8 mouse cellular contexts compared by ENCODE assay signal in genomic region chr4:57567666-57568206, GRCm38 (mm10). TPM values are rescaled to one million over a fixed set of nuclear protein-coding genes. Genes with fewer than 3 reads are reported as not detected.
DNase-seq lines count a peak whose midpoint lies in the region; ATAC-seq and TF ChIP-seq lines count a peak whose summit lies in the region.

Gene Pakap, plus strand, starts transcription at chr4:57568179.

- H3K4me1 ChIP-seq in intestine, postnatal 0 days (replicated peaks; ENCODE audit: control insufficient read depth, insufficient read depth, low read length) = no peaks in the 10 kb centered on the region
- H3K4me1 ChIP-seq in limb, embryonic 15.5 days = peaks cover 34% of the 10 kb centered on the region

- intact Hi-C loops in gastrocnemius, postnatal 36 days (cut with DNase I) = no loop called here

- no peaks in the 10 kb centered on the region for H3K9me3 ChIP-seq in intestine, postnatal 0 days (ENCODE audit: control insufficient read depth)
- H3K9me3 ChIP-seq in limb, embryonic 15.5 days = no peaks in the 10 kb centered on the region

- H3K4me2 ChIP-seq in intestine, postnatal 0 days (replicated peaks; ENCODE audit: low read depth) = peak within 1 kb of the TSS; percentile 70
- peak within 1 kb of the TSS; percentile 89 for H3K4me2 ChIP-seq in limb, embryonic 15.5 days

- peak; percentile 29; the same call in 1 of the 2 replicates for TF ChIP-seq CTCF in intestine, postnatal 0 days (IDR thresholded peaks at IDR 0.05; ENCODE audit: low read depth)

- peaks cover 12% of the 10 kb centered on the region; the same call in 1 of the 2 replicates for H3K27me3 ChIP-seq in intestine, postnatal 0 days (replicated peaks; ENCODE audit: control insufficient read depth, insufficient read depth, low read length)
- H3K27me3 ChIP-seq in limb, embryonic 15.5 days = 0 out of 2 replicates have a peak, but pooled peaks cover 2% of the 10 kb centered on the region

- ATAC-seq in intestine, postnatal 0 days = 0 out of 2 replicates have a peak, but pooled peaks have one; percentile 25
- peak; percentile 76 for ATAC-seq in limb, embryonic 15.5 days (ENCODE audit: insufficient number of reproducible peaks, low FRiP score, low TSS enrichment, low read depth)
- ATAC-seq in megakaryocyte-erythroid progenitor cell, adult 5-6 weeks (replicated peaks; ENCODE audit: low FRiP score, low TSS enrichment, poor library complexity, severe bottlenecking) = no peak

- H3K4me3 ChIP-seq in intestine, postnatal 0 days (ENCODE audit: low read depth, low read length) = peak within 1 kb of the TSS; percentile 43
- H3K4me3 ChIP-seq in limb, embryonic 15.5 days = peak within 1 kb of the TSS; percentile 60

- no peaks in the 10 kb centered on the region for H3K36me3 ChIP-seq in intestine, postnatal 0 days (ENCODE audit: control insufficient read depth, insufficient read depth)
- no peaks in the 10 kb centered on the region for H3K36me3 ChIP-seq in limb, embryonic 15.5 days

- peak within 1 kb of the TSS; percentile 70 for H3K27ac ChIP-seq in intestine, postnatal 0 days (ENCODE audit: low read depth, low read length)
- H3K27ac ChIP-seq in limb, embryonic 15.5 days = peak within 1 kb of the TSS; percentile 91

- WGBS in intestine, postnatal 0 days = under 1% methylated on average over 41 of the region's 51 CpGs
- WGBS in limb, embryonic 15.5 days = 1% methylated on average over 51 of the region's 51 CpGs

- peak; percentile 63 to 72 for DNase-seq in adrenal gland, adult 18-20 months (ENCODE audit: low spot score in 2 of 2)
- DNase-seq in embryo, embryonic 10 days (ENCODE audit: low spot score) = peak; percentile 71
- peak; percentile 25 to 32 for DNase-seq in gastrocnemius, postnatal 36 days
- peak; percentile 74 for DNase-seq in neural tube, embryonic 10.5 days (ENCODE audit: extremely low spot score, low spot score)
- peak; percentile 3 to 21 for DNase-seq in thymus, postnatal 10 days (ENCODE audit: low spot score in 2 of 2)

- peak within 1 kb of the TSS; percentile 46 for H3K9ac ChIP-seq in intestine, postnatal 0 days (ENCODE audit: low read depth, low read length)
- peak within 1 kb of the TSS; percentile 62 for H3K9ac ChIP-seq in limb, embryonic 15.5 days

RNA-seq across cellular contexts. Expression of gene Pakap, which starts in this region (rescaled TPM):
- total RNA-seq in adrenal gland, adult 18-20 months (2021) = 10 to 100 TPM; 34.5 to 69.8 TPM
- 1 to 10 TPM; 3.9 to 6.6 TPM for total RNA-seq in gastrocnemius, postnatal 36 days (2021)
- polyA plus RNA-seq in intestine, postnatal 0 days (2015; fragmentation: Nextera tagmentation; extraction: Ambion mirVana) = 8.5 and 8.6 TPM in 2 replicates
- 30.5 and 30.8 TPM in 2 replicates for polyA plus RNA-seq in limb, embryonic 15.5 days (2015; fragmentation: Nextera tagmentation; extraction: Ambion mirVana)
- total RNA-seq in megakaryocyte-erythroid progenitor cell, adult 5-6 weeks (2014; fragmentation: Nextera tagmentation) = not detected in 2 replicates
- not detected in 2 replicates for total RNA-seq in megakaryocyte-erythroid progenitor cell, adult 5-6 weeks (2017)

Comparison
In these comparisons a context has a peak if more than half of its experiments do, and no peak if none do; other contexts are left out.
1. RNA of gene Pakap (total RNA-seq): 34.5 to 69.8 TPM in adrenal gland, adult 18-20 months and 3.9 to 6.6 TPM in gastrocnemius, postnatal 36 days; not detected in megakaryocyte-erythroid progenitor cell, adult 5-6 weeks; every median in the first group is over 4 times any median in the second.
2. RNA of gene Pakap (total RNA-seq): 34.5 to 69.8 TPM in adrenal gland, adult 18-20 months; 3.9 to 6.6 TPM in gastrocnemius, postnatal 36 days; every median in the first group is over 4 times any median in the second.
3. DNase-seq: peak in every context shown above with its lines; median percentile 74 in neural tube, embryonic 10.5 days; 71 in embryo, embryonic 10 days; 68 in adrenal gland, adult 18-20 months; 28 in gastrocnemius, postnatal 36 days; 12 in thymus, postnatal 10 days.